Mouse (Mus musculus): Measurements from ENCODE around the gene Gsta1. TPM values are rescaled to one million over a fixed set of nuclear protein-coding genes. Genes with fewer than 3 reads are reported as not detected.
"Not testable (repeated sequence)": the region's sequence is repeated elsewhere in the genome, so short reads cannot be mapped to it uniquely, and the experiment has no call there.

Gsta1 gene
- total RNA-seq, 1 experiment = not detected

DNA sequence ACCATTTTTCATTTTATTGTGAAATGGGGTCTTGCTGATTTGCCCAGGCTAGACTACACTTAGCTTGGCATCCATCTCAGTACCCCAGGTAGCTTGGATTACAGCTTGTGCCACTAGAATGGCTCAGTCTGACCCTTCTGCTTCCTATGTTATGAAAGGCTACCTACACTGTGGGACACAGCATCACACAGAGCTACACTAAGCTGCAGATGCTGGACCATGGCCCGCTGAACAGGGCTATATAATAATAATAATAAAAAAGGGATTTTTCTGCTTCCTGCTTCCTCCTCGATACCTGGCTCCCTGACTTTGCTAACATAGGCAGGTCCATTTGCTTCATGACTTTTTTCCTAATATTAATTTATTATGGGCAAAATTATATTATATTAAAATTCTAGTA, 6.0 kb upstream of the Gsta1 start:
- DNase-seq (ENCODE audit: low read depth, low spot score) = no peak
- Histone ChIP-seq H3K36me3 (ENCODE audit: control insufficient read depth, insufficient read depth, low read length, poor library complexity, severe bottlenecking) (no peaks in the 10 kb centered on the region), H3K9me3 (ENCODE audit: control insufficient read depth, insufficient read depth, low read depth, low read length) (no peaks in the 10 kb centered on the region), H3K27ac (ENCODE audit: insufficient read depth, low read depth, low read length, poor library complexity, severe bottlenecking) (no peak overlapping the region), H3K9ac (ENCODE audit: insufficient read depth, low read depth, low read length, poor library complexity, severe bottlenecking) (no peak overlapping the region), H3K4me3 (ENCODE audit: insufficient read depth in 1 of 2, low read depth in 1 of 2, low read length in 2 of 2, poor library complexity in 1 of 2, severe bottlenecking in 1 of 2) (no peak overlapping the region), H3K4me1 (ENCODE audit: control insufficient read depth in 2 of 2, insufficient read depth in 2 of 2, low read length in 2 of 2, poor library complexity in 1 of 2) (peaks cover 2 to 11% of the 10 kb centered on the region in 2 experiments; a peak in 3 of 4 replicates)
- TF ChIP-seq ZC3H11A (IDR thresholded peaks at IDR 0.05; ENCODE audit: borderline replicate concordance, low read depth, low read length) (no peak), MAFK (IDR thresholded peaks at IDR 0.05; ENCODE audit: insufficient read depth, low read depth, low read length) (no peak), ZNF384 (IDR thresholded peaks at IDR 0.05; ENCODE audit: low read depth, low read length) (no peak), HCFC1 (IDR thresholded peaks at IDR 0.05; ENCODE audit: borderline replicate concordance, insufficient read depth, low read length) (no peak), CHD2 (IDR thresholded peaks at IDR 0.05; ENCODE audit: low read depth, low read length) (no peak)
- in situ Hi-C loops (cut with MboI; ENCODE audit: low sequenced_read_pairs in 2 of 2, unreplicated experiment in 2 of 2) = no loop called here

- H3K9ac ChIP-seq (ENCODE audit: insufficient read depth, low read depth, low read length, poor library complexity, severe bottlenecking) = no peak overlapping the region
- H3K4me3 ChIP-seq (ENCODE audit: insufficient read depth in 1 of 2, low read depth in 1 of 2, low read length in 2 of 2, poor library complexity in 1 of 2, severe bottlenecking in 1 of 2) = peak overlapping the region in 1 of 2 experiments; percentile 12; a peak in 1 of 4 replicates
- no peaks in the 10 kb centered on the region for H3K9me3 ChIP-seq (ENCODE audit: control insufficient read depth, insufficient read depth, low read depth, low read length)
- TF ChIP-seq HCFC1 (IDR thresholded peaks at IDR 0.05; ENCODE audit: borderline replicate concordance, insufficient read depth, low read length) = no peak
- no peak for TF ChIP-seq CHD2 (IDR thresholded peaks at IDR 0.05; ENCODE audit: low read depth, low read length)
- TF ChIP-seq MAFK (IDR thresholded peaks at IDR 0.05; ENCODE audit: insufficient read depth, low read depth, low read length) = no peak
- TF ChIP-seq ZNF384 (IDR thresholded peaks at IDR 0.05; ENCODE audit: low read depth, low read length) = no peak
- TF ChIP-seq ZC3H11A (IDR thresholded peaks at IDR 0.05; ENCODE audit: borderline replicate concordance, low read depth, low read length) = no peak
- peaks cover 2 to 11% of the 10 kb centered on the region in 2 experiments; a peak in 3 of 4 replicates for H3K4me1 ChIP-seq (ENCODE audit: control insufficient read depth in 2 of 2, insufficient read depth in 2 of 2, low read length in 2 of 2, poor library complexity in 1 of 2)
- in situ Hi-C loops (cut with MboI; ENCODE audit: low sequenced_read_pairs in 2 of 2, unreplicated experiment in 2 of 2) = no loop called here
- no peaks in the 10 kb centered on the region for H3K36me3 ChIP-seq (ENCODE audit: control insufficient read depth, insufficient read depth, low read length, poor library complexity, severe bottlenecking)
- no peak for DNase-seq (ENCODE audit: low read depth, low spot score)
- H3K27ac ChIP-seq (ENCODE audit: insufficient read depth, low read depth, low read length, poor library complexity, severe bottlenecking) = no peak overlapping the region
Observed at GRCm38 (mm10) chr9:78225304-78225703, 5.2 kb upstream of the Gsta1 start.

DNA sequence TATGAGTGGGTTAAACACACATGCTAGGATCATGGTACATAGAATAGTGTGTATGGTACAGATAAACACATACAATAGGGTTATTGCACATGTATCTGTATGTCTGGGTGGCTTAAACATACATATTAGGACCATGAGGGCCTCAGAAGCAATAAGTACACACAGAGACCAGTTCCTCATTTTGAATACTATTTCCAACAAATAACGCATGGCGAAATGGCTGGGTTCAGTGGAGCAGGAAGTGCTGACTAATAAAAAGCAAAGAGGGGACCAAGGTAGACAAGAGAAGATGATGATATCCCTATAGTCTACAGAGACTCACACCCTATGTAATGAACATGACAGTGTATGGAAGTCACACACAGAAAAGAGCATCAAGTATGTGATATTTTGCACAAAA, 2.3 kb upstream of the Gsta1 start:
- Histone ChIP-seq H3K4me3 (ENCODE audit: insufficient read depth in 1 of 2, low read depth in 1 of 2, low read length in 2 of 2, poor library complexity in 1 of 2, severe bottlenecking in 1 of 2) (no peak overlapping the region), H3K4me1 (ENCODE audit: control insufficient read depth in 2 of 2, insufficient read depth in 2 of 2, low read length in 2 of 2, poor library complexity in 1 of 2) (peaks cover 2 to 6% of the 10 kb centered on the region in 2 experiments; a peak in 3 of 4 replicates), H3K27ac (ENCODE audit: insufficient read depth, low read depth, low read length, poor library complexity, severe bottlenecking) (no peak overlapping the region), H3K9me3 (ENCODE audit: control insufficient read depth, insufficient read depth, low read depth, low read length) (no peaks in the 10 kb centered on the region), H3K9ac (ENCODE audit: insufficient read depth, low read depth, low read length, poor library complexity, severe bottlenecking) (no peak overlapping the region), H3K36me3 (ENCODE audit: control insufficient read depth, insufficient read depth, low read length, poor library complexity, severe bottlenecking) (no peaks in the 10 kb centered on the region)
- DNase-seq (ENCODE audit: low read depth, low spot score) = no peak
- TF ChIP-seq HCFC1 (IDR thresholded peaks at IDR 0.05; ENCODE audit: borderline replicate concordance, insufficient read depth, low read length) = no peak
- no peak for TF ChIP-seq MAFK (IDR thresholded peaks at IDR 0.05; ENCODE audit: insufficient read depth, low read depth, low read length)
- TF ChIP-seq ZNF384 (IDR thresholded peaks at IDR 0.05; ENCODE audit: low read depth, low read length) = no peak
- no peak for TF ChIP-seq ZC3H11A (IDR thresholded peaks at IDR 0.05; ENCODE audit: borderline replicate concordance, low read depth, low read length)
- TF ChIP-seq CHD2 (IDR thresholded peaks at IDR 0.05; ENCODE audit: low read depth, low read length) = no peak
- in situ Hi-C loops (cut with MboI; ENCODE audit: low sequenced_read_pairs in 2 of 2, unreplicated experiment in 2 of 2) = no loop called here

GRCm38 (mm10) chr9:78229658-78230057, 798 bp upstream of the Gsta1 start:
- H3K36me3 ChIP-seq (ENCODE audit: control insufficient read depth, insufficient read depth, low read length, poor library complexity, severe bottlenecking); H3K27ac ChIP-seq (ENCODE audit: insufficient read depth, low read depth, low read length, poor library complexity, severe bottlenecking); in situ Hi-C loops (cut with MboI; ENCODE audit: low sequenced_read_pairs in 2 of 2, unreplicated experiment in 2 of 2); H3K4me3 ChIP-seq (ENCODE audit: insufficient read depth in 1 of 2, low read depth in 1 of 2, low read length in 2 of 2, poor library complexity in 1 of 2, severe bottlenecking in 1 of 2); H3K9ac ChIP-seq (ENCODE audit: insufficient read depth, low read depth, low read length, poor library complexity, severe bottlenecking); H3K4me1 ChIP-seq (ENCODE audit: control insufficient read depth in 2 of 2, insufficient read depth in 2 of 2, low read length in 2 of 2, poor library complexity in 1 of 2); H3K9me3 ChIP-seq (ENCODE audit: control insufficient read depth, insufficient read depth, low read depth, low read length); DNase-seq (ENCODE audit: low read depth, low spot score): not testable (repeated sequence)

DNA sequence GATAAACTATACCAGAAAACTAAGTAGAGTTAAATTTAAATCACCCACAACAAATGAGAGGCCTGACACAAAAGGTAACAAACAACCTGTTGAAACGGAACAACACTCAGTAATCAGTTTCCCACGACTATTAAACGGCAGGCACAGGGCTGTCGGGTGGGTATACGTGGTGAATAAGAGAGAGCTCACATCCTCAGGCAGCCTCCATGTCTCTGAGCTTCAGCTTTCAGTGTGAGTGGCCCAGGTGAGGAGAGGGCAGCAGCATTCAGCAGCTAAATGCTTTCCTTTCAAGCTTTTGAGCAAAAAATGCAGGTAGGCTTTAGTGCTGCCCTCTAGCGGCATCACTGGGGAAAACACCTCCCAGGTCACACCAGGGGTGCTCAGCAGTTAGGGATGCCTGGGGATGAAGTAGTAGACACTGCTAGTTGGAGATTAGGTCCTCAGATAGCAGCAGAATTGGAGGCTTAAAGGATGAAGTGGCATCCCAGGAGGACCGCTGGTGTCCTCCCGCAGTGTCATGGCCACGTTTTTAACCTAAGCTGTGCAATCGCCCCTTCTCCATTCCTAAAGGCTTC, 2.8 kb downstream of the Gsta1 start:
- H3K4me3 ChIP-seq (ENCODE audit: insufficient read depth in 1 of 2, low read depth in 1 of 2, low read length in 2 of 2, poor library complexity in 1 of 2, severe bottlenecking in 1 of 2); H3K4me1 ChIP-seq (ENCODE audit: control insufficient read depth in 2 of 2, insufficient read depth in 2 of 2, low read length in 2 of 2, poor library complexity in 1 of 2); in situ Hi-C loops (cut with MboI; ENCODE audit: low sequenced_read_pairs in 2 of 2, unreplicated experiment in 2 of 2); H3K9me3 ChIP-seq (ENCODE audit: control insufficient read depth, insufficient read depth, low read depth, low read length); DNase-seq (ENCODE audit: low read depth, low spot score); H3K36me3 ChIP-seq (ENCODE audit: control insufficient read depth, insufficient read depth, low read length, poor library complexity, severe bottlenecking); H3K27ac ChIP-seq (ENCODE audit: insufficient read depth, low read depth, low read length, poor library complexity, severe bottlenecking); H3K9ac ChIP-seq (ENCODE audit: insufficient read depth, low read depth, low read length, poor library complexity, severe bottlenecking): not testable (repeated sequence)

DNA sequence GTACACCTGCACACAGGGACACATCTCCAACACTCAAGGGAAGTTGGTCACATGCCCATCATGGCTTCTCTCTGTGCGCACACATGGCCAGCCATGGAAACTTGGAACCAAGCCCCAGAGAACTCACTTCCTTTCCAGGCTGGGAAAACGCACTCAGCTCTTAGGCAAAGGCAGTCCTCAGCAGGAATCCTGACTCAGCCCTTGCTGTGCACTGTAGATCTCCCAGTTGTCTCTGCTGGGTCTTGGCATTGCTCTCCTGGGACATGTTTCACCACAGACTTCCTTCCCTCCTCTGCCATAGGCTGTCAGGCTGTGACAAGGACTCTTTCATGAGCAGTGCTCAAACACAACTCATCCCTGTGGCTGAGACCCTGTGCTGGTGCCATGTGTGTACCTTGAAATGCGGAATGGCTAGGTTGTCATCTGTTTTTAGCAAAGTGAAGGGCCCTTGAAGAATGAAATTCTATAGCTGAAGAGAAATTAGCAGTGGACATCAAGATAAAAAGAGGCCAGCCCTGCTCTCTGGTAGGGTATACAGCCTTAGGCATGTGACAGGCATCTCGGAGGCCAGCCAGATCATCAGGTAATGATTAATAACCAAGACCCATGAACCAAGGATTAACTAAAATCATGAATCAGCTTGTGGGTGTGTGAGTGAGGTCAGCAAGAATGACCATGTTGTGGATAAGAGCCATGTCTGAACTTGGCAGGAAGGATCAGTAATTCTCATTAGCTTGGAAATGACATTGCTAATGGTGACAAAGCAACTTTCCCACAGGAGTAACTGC, 25.4 kb downstream of the Gsta1 start:
- H3K9me3 ChIP-seq (ENCODE audit: control insufficient read depth, insufficient read depth, low read depth, low read length); in situ Hi-C loops (cut with MboI; ENCODE audit: low sequenced_read_pairs in 2 of 2, unreplicated experiment in 2 of 2); H3K4me1 ChIP-seq (ENCODE audit: control insufficient read depth in 2 of 2, insufficient read depth in 2 of 2, low read length in 2 of 2, poor library complexity in 1 of 2); H3K9ac ChIP-seq (ENCODE audit: insufficient read depth, low read depth, low read length, poor library complexity, severe bottlenecking); DNase-seq (ENCODE audit: low read depth, low spot score); H3K4me3 ChIP-seq (ENCODE audit: insufficient read depth in 1 of 2, low read depth in 1 of 2, low read length in 2 of 2, poor library complexity in 1 of 2, severe bottlenecking in 1 of 2); H3K27ac ChIP-seq (ENCODE audit: insufficient read depth, low read depth, low read length, poor library complexity, severe bottlenecking); H3K36me3 ChIP-seq (ENCODE audit: control insufficient read depth, insufficient read depth, low read length, poor library complexity, severe bottlenecking): not testable (repeated sequence)

- H3K36me3 ChIP-seq (ENCODE audit: control insufficient read depth, insufficient read depth, low read length, poor library complexity, severe bottlenecking); H3K9me3 ChIP-seq (ENCODE audit: control insufficient read depth, insufficient read depth, low read depth, low read length); DNase-seq (ENCODE audit: low read depth, low spot score); H3K27ac ChIP-seq (ENCODE audit: insufficient read depth, low read depth, low read length, poor library complexity, severe bottlenecking); H3K4me1 ChIP-seq (ENCODE audit: control insufficient read depth in 2 of 2, insufficient read depth in 2 of 2, low read length in 2 of 2, poor library complexity in 1 of 2); H3K9ac ChIP-seq (ENCODE audit: insufficient read depth, low read depth, low read length, poor library complexity, severe bottlenecking); in situ Hi-C loops (cut with MboI; ENCODE audit: low sequenced_read_pairs in 2 of 2, unreplicated experiment in 2 of 2); H3K4me3 ChIP-seq (ENCODE audit: insufficient read depth in 1 of 2, low read depth in 1 of 2, low read length in 2 of 2, poor library complexity in 1 of 2, severe bottlenecking in 1 of 2): not testable (repeated sequence)
Observed at GRCm38 (mm10) chr9:78256914-78257313, 26.5 kb downstream of the Gsta1 start, which contains the start of gene Gm3776. Gene Gm3776, plus strand, starts transcription at chr9:78257129.

Data from ES-E14 (cell line).